In genomic region chr13:58067540-58068103, GRCm38 (mm10) we compare ENCODE assay signal across 8 mouse cellular contexts. TPM values are rescaled to one million over a fixed set of nuclear protein-coding genes. Genes with fewer than 3 reads are reported as not detected.
DNase-seq lines count a peak whose midpoint lies in the region; ATAC-seq lines count a peak whose summit lies in the region.

No protein-coding gene starts in this region.

- H3K9me3 ChIP-seq in intestine, embryonic 15.5 days, result no peaks in the 10 kb centered on the region
- H3K9me3 ChIP-seq in liver, embryonic 16.5 days (replicated peaks; ENCODE audit: control insufficient read depth, low read length), result no peaks in the 10 kb centered on the region
- H3K9me3 ChIP-seq in neural tube, embryonic 11.5 days (ENCODE audit: control insufficient read depth, low read length), result no peaks in the 10 kb centered on the region

- H3K36me3 ChIP-seq in intestine, embryonic 15.5 days, result no peaks in the 10 kb centered on the region
- H3K36me3 ChIP-seq in liver, embryonic 16.5 days (ENCODE audit: control insufficient read depth, insufficient read depth), result no peaks in the 10 kb centered on the region
- H3K36me3 ChIP-seq in neural tube, embryonic 11.5 days (ENCODE audit: control insufficient read depth, insufficient read depth, low read length), result no peaks in the 10 kb centered on the region

- ATAC-seq in CD4-positive, CD25-positive, alpha-beta regulatory T cell, adult 4 months, result peak; percentile 83
- peak; percentile 86 for ATAC-seq in intestine, embryonic 15.5 days
- peak; percentile 92 for ATAC-seq in liver, embryonic 16.5 days (ENCODE audit: low read depth)
- ATAC-seq in neural tube, embryonic 11.5 days (ENCODE audit: insufficient read depth, low FRiP score, low TSS enrichment), result no peak

- H3K9ac ChIP-seq in intestine, embryonic 15.5 days, result no peak overlapping the region
- H3K9ac ChIP-seq in liver, embryonic 16.5 days (ENCODE audit: low read depth, low read length), result peak overlapping the region; percentile 16; the same call in 1 of the 2 replicates
- no peak overlapping the region for H3K9ac ChIP-seq in neural tube, embryonic 11.5 days (ENCODE audit: low read length)

- DNase-seq in adrenal gland, postnatal 25 days, result peak; percentile 55
- peak; percentile 70 for DNase-seq in gastrocnemius, postnatal 25 days
- DNase-seq in neural tube, embryonic 11.5 days (ENCODE audit: low spot score), result peak; percentile 65
- peak; percentile 74 for DNase-seq in thymus, postnatal 4 days
- DNase-seq in cerebellum, adult 11 months, result no peak

- no peak overlapping the region for H3K4me3 ChIP-seq in intestine, embryonic 15.5 days (replicated peaks)
- H3K4me3 ChIP-seq in liver, embryonic 16.5 days (ENCODE audit: low read depth, low read length), result peak overlapping the region; percentile 17
- H3K4me3 ChIP-seq in neural tube, embryonic 11.5 days (ENCODE audit: low read depth, low read length), result no peak overlapping the region

- peak overlapping the region; percentile 70 for H3K27ac ChIP-seq in intestine, embryonic 15.5 days
- H3K27ac ChIP-seq in liver, embryonic 16.5 days (ENCODE audit: low read length), result peak overlapping the region; percentile 86
- H3K27ac ChIP-seq in neural tube, embryonic 11.5 days (ENCODE audit: low read depth, low read length), result no peak overlapping the region

- H3K4me2 ChIP-seq in intestine, embryonic 15.5 days (replicated peaks), result peak overlapping the region; percentile 41
- peak overlapping the region; percentile 41 for H3K4me2 ChIP-seq in liver, embryonic 16.5 days (ENCODE audit: low read depth, low read length)
- H3K4me2 ChIP-seq in neural tube, embryonic 11.5 days (ENCODE audit: low read depth), result no peak overlapping the region; the same call in 1 of the 2 replicates

- WGBS in intestine, embryonic 15.5 days, result 25% methylated on average over 17 of the region's 17 CpGs
- WGBS in liver, embryonic 16.5 days (ENCODE audit: insufficient replicate concordance), result 2% methylated on average over 17 of the region's 17 CpGs
- 22% methylated on average over 17 of the region's 17 CpGs for WGBS in neural tube, embryonic 11.5 days

- H3K27me3 ChIP-seq in intestine, embryonic 15.5 days (replicated peaks), result no peaks in the 10 kb centered on the region
- H3K27me3 ChIP-seq in liver, embryonic 16.5 days (ENCODE audit: control insufficient read depth, insufficient read depth, low read depth, low read length), result no peaks in the 10 kb centered on the region
- no peaks in the 10 kb centered on the region for H3K27me3 ChIP-seq in neural tube, embryonic 11.5 days (ENCODE audit: control insufficient read depth, insufficient read depth, low read length)

- H3K4me1 ChIP-seq in intestine, embryonic 15.5 days (replicated peaks), result peaks cover 25% of the 10 kb centered on the region
- peaks cover 7% of the 10 kb centered on the region for H3K4me1 ChIP-seq in liver, embryonic 16.5 days (ENCODE audit: control insufficient read depth, low read depth, low read length)
- H3K4me1 ChIP-seq in neural tube, embryonic 11.5 days (ENCODE audit: control insufficient read depth, insufficient read depth, low read length), result 0 out of 2 replicates have a peak, but pooled peaks cover 3% of the 10 kb centered on the region

RNA-seq across cellular contexts. Expression of gene Klhl3, which starts 45.8 kb away (rescaled TPM):
- 10 to 100 TPM; 14.8 to 18.4 TPM for polyA plus RNA-seq in CD4-positive, CD25-positive, alpha-beta regulatory T cell, adult 4 months (2017; shearing (Covaris generic))
- total RNA-seq in adrenal gland, postnatal 25 days (2021), result 1.5 and 3.2 TPM in 2 replicates
- total RNA-seq in gastrocnemius, postnatal 25 days (2021), result under 1 TPM; 0.41 to 0.88 TPM
- polyA plus RNA-seq in intestine, embryonic 15.5 days (2015; fragmentation: Nextera tagmentation; extraction: Ambion mirVana), result 2.6 and 2.8 TPM in 2 replicates
- 1.2 and 1.6 TPM in 2 replicates for polyA plus RNA-seq in liver, embryonic 16.5 days (2015; fragmentation: Nextera tagmentation; extraction: Ambion mirVana)
- 3.3 and 3.5 TPM in 2 replicates for polyA plus RNA-seq in neural tube, embryonic 11.5 days (2014; fragmentation: Nextera tagmentation; extraction: Ambion mirVana)
